Mouse (Mus musculus) left cerebral cortex, adult 2 months (tissue): ENCODE data around the gene Ccl24. TPM values are rescaled to one million over a fixed set of nuclear protein-coding genes. Genes with fewer than 3 reads are reported as not detected.
A peak's percentile ranks its signal among the peaks of the same experiment; 100 is the strongest.
"Not testable (repeated sequence)": the region's sequence is repeated elsewhere in the genome, so short reads cannot be mapped to it uniquely, and the experiment has no call there.

Experiments
- DNase-seq, 2 experiments: peaks; one replicate each; pipeline ENCODE4 v3.0.0; 2021 to 2022; ENCODE audit warnings: low spot score in 2 of 2, mixed read lengths in 1 of 2; ENCODE audit errors: extremely low spot score in 1 of 2
- H3K27ac ChIP-seq: fragments of 200-600 bp; 2 replicates; pipeline ENCODE4 v1.8.1; 2022
- H3K4me3 ChIP-seq: fragments of 200-600 bp; 2 replicates; pipeline ENCODE4 v1.8.1; 2022
- CTCF ChIP-seq: fragments of 200-600 bp; IDR thresholded peaks from 2 replicates; pipeline ENCODE4 v1.8.1; 2022; ENCODE audit warnings: antibody characterized with exemption, mild to moderate bottlenecking, moderate library complexity
- intact Hi-C: fragments of 180-260 bp; cut with DNase I; formaldehyde crosslinking; loops from one replicate; pipeline ENCODE4 v1.15.1; 2025
- long read RNA-seq, 2 experiments: library from polyadenylated mRNA; stranded (forward); transcript quantifications; one replicate each; pipeline ENCODE4 v2.0.0; 2021; ENCODE audit warnings: borderline mapping rate in 2 of 2
- total RNA-seq, 2 experiments: library from RNA; stranded (reverse); gene quantifications; 2 replicates each; pipeline ENCODE4 v1.2.3; 2021

The Ccl24 gene
- total RNA-seq = under 1 TPM in 1 of 2 experiments, not detected in 1; 0.68 TPM
- long read RNA-seq, experiment 1 = 0 reads
- long read RNA-seq, experiment 2 = 0 reads

DNA sequence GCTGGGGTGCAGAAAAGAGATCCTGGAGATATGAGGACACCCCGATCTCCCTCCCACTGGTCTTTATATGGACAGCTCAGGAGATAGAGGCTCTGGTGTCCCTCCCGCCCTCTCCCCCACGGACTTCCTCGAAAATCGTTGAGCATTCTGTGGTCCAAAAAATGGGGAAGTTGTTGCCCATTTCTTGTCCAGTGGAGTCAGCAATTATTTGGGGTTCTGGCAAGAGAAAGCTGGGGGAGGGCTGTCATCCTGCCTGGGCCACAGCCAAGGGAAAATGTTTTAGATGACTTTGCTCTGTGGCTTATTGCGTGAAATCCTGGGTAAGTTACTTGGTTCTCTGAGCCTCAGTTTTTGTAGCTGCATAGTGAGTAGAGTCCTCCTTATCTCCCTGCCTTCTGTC is at the start of gene Ccl24:
Gene Ccl24 (minus strand): TSS at position 44 of the 400 bp plus-strand sequence.
- DNase-seq = no peak
- TF ChIP-seq CTCF = no peak
- intact Hi-C loops = no loop called here
- Histone ChIP-seq H3K27ac (no peak within 1 kb of the TSS), H3K4me3 (no peak within 1 kb of the TSS)

GRCm38 (mm10) chr5:135621725-135622124 is 48.9 kb upstream of the Ccl24 start:
- no peak for TF ChIP-seq CTCF
- Histone ChIP-seq H3K27ac (no peak overlapping the region), H3K4me3 (no peak overlapping the region)
- DNase-seq = no peak
- intact Hi-C loops = no loop called here

DNA sequence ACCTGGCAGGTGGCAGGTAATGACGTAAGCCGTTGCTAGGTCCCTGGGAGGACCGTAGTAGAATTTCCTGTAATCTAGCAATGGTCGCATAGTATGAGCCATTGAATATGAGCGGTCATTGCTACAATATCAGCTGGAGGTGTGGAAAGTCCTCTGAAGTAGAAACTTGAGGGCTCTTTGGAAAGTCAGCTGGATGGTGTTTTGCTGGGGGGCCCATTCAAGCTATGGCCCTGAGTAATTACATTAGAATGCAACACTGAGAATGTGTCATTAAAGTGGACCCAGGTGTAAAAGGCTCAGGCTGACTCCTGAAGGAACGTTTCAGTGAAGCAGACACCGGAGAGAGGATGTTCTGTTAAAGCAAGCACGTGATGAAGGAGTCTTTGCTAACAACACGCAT is 47.7 kb upstream of the Ccl24 start:
- no peak for TF ChIP-seq CTCF
- no peak for DNase-seq
- H3K27ac ChIP-seq = no peak overlapping the region
- intact Hi-C loops = no loop called here
- H3K4me3 ChIP-seq = no peak overlapping the region

- H3K4me3 ChIP-seq, H3K27ac ChIP-seq, DNase-seq: not testable (repeated sequence)
- intact Hi-C loops = loop anchor here (5.0 kb wide), 1 partner anchor 222 kb away; no protein-coding TSS in a partner anchor
Observed at GRCm38 (mm10) chr5:135619741-135620140, 46.9 kb upstream of the Ccl24 start.

DNA sequence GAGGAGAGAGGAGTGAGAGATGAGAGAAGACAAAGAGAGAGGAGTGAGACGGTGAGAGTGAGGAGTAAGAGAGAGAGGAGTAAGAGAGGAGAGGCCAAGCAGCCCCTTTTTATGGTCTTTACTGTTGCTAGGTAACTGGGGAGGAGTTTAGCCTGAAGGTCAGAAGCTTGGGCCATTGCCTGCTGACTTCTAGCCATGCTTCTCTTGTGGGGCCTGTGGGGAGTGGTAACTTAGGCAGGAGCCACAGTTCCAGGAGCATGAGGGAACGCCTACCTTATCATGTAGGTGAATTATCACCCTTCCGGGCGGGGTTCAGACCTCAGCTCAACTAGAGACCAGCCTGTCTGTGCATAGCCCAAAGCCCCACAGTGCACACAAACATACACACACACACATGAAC is 36.9 kb upstream of the Ccl24 start:
- H3K4me3 ChIP-seq = no peak overlapping the region
- intact Hi-C loops = no loop called here
- TF ChIP-seq CTCF = no peak

GRCm38 (mm10) chr5:135607581-135607980 is 34.7 kb upstream of the Ccl24 start:
- Histone ChIP-seq H3K4me3 (no peak overlapping the region), H3K27ac (no peak overlapping the region)
- intact Hi-C loops = no loop called here
- no peak for TF ChIP-seq CTCF
- no peak for DNase-seq

More for the DNA sequence above, 36.9 kb upstream of the Ccl24 start:
- DNase-seq = no peak
- no peak overlapping the region for H3K27ac ChIP-seq

DNA sequence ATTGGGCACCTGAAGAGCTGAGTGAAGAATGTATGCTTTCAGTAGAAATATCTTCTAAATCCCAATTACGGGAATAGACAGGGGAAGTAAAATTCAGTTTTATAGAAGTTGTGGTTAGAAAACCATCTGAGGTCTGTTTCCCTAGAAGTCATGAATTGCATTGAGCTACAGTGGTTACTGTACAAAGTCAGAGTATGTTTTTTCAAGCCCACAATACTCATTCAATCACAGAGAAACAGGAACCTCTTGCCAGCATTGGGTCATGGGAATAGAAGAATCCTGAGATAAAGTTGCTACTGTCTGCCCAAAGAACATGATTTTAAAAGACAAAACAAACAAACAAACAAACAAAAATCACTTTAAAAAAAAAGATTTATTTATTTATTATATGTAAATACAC is 33.9 kb upstream of the Ccl24 start:
- DNase-seq, H3K27ac ChIP-seq, H3K4me3 ChIP-seq, intact Hi-C loops: not testable (repeated sequence)

GRCm38 (mm10) chr5:135604643-135605042 is 31.8 kb upstream of the Ccl24 start:
- DNase-seq, H3K4me3 ChIP-seq, H3K27ac ChIP-seq, intact Hi-C loops: not testable (repeated sequence)

DNA sequence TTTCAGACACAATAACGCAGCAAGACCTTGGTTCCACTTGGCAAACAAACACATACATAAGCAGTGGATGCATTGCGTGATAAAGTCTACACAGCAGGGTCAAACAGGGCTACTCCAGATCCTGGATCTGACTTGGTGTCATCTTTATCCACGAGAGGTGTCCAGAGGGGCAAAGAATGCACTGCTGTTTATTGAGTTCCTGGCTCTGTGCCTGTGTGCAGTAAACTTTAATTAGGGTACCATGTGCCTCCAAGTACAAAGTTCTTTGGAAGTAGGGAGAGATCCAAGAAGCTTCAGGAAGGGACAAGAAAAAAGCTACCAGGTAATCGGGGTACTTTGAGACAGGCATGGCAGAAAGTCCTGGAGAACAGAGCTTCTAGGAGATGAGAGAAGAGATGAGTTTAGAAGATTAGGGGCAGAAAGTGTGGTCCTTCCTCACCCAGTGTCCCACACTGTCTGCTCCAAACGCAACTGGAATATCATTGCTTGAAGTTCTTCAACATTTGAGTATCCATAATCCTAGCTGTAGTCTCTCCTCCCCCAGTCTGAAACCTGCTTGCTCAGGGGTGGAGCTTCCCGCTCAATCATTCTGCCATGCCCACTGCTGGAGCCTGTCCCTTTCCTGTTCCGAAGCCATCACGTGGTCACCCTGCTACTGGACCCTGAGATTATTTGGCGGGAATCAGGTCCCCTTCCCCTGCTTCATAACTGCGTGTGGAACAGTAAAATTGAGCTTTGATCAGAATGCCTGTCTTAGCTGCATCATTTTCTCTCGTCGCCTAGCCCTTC is 17.3 kb upstream of the Ccl24 start:
- Histone ChIP-seq H3K4me3 (no peak overlapping the region), H3K27ac (no peak overlapping the region)
- intact Hi-C loops = no loop called here
- no peak for DNase-seq
- TF ChIP-seq CTCF = no peak

DNA sequence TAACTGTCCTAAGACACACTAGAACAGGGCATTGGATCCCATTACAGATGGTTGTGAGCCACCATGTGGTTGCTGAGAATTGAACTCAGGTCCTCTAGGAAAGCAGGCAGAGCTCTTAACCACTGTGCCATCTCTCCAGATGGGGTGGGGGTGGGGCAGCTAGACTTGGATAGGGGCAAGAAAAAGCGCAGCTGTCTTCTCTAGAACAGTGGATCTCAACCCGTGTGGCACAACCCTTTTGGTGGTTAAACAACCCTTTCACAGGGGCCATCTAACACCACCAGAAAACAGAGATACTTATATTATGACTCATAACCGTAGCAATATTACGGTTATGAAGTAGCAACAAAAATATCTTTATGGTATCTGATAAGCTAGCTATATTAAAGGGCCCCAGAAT is 14.9 kb upstream of the Ccl24 start:
- no peak for DNase-seq
- intact Hi-C loops = no loop called here
- TF ChIP-seq CTCF = no peak
- no peak overlapping the region for H3K27ac ChIP-seq
- H3K4me3 ChIP-seq = no peak overlapping the region

DNA sequence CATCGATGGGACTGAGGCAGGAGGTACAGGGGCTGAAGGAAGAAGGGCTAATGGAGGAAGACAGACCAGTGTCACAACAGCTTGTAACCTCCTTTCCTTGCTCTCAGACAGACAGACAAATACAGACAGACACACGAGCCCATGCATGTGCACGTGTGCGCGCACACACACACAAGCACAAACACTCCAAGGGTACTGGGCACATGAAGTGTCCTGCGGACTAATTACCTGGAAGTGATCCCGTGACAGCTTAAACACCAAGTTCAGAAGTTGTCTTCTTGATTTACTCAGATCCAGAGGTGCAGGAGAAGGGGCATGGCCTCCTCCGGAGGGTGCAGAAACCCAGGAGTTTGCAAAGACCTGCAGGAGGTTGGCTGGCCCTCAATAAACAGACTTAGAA is 12.8 kb upstream of the Ccl24 start:
- intact Hi-C loops = no loop called here
- TF ChIP-seq CTCF = no peak
- Histone ChIP-seq H3K27ac (no peak overlapping the region), H3K4me3 (no peak overlapping the region)
- no peak for DNase-seq

DNA sequence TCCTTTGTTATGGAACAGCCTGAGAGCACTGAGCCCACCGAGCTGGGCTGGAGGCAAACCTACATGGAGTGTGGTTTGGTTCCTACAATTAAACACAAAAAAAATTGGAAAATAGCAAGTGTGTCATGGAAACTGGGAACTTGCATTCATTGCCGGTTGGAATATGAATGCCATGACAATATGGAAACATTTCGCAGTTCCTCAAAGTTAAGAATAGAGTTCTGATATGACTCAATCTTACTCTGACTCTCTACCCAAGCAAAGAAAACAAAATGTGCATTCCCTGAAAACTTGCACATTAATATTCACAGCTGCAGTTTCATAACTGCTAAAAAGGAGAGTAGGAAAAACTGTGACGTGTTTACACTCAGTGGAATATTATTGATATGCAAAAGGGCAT is 9.5 kb upstream of the Ccl24 start:
- intact Hi-C loops = no loop called here
- no peak overlapping the region for H3K4me3 ChIP-seq
- DNase-seq = no peak
- no peak overlapping the region for H3K27ac ChIP-seq
- TF ChIP-seq CTCF = no peak

- intact Hi-C loops = no loop called here
- Histone ChIP-seq H3K27ac (no peak overlapping the region), H3K4me3 (no peak overlapping the region)
- TF ChIP-seq CTCF = no peak
- peak; percentile 28 to 45 for DNase-seq
Observed at GRCm38 (mm10) chr5:135579331-135579751, 6.5 kb upstream of the Ccl24 start.
